In the genomic region with DNA sequence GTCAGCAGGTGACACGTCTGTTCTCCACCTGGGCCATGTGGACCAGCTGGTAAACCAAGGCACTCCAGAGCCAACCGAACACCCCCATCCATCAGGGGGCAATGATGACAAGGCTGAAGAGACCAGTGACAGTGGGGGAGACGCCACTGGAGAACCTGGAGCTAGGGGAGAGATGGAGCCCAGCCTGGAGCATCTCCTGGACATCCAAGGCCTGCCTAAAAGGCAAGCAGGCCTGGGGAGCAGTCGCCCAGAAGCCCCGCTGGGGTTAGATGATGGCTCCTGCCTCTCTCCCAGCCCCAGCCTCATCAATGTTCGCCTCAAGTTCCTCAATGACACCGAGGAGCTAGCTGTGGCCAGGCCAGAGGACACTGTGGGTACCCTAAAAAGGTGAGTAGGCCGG, we compare ENCODE assay signal across 23 mouse cellular contexts. TPM values are rescaled to one million over a fixed set of nuclear protein-coding genes. Genes with fewer than 3 reads are reported as not detected.
A peak's percentile ranks its signal among the peaks of the same experiment; 100 is the strongest.
DNase-seq lines count a peak whose midpoint lies in the region; ATAC-seq and TF ChIP-seq lines count a peak whose summit lies in the region.
"Had no signal": no experiment of that assay in that cellular context is flagged by ENCODE, and none has a peak within 500 bp of the region (broad histone marks: within the 10 kb centered on the region; RNA-seq: fewer than 3 reads in every experiment).

No protein-coding gene starts in this region.

- WGBS in forebrain, embryonic 13.5 days: 91% methylated on average over 8 of the region's 8 CpGs
- 86% methylated on average over 8 of the region's 8 CpGs for WGBS in forebrain, embryonic 16.5 days
- 85% methylated on average over 8 of the region's 8 CpGs for WGBS in intestine, embryonic 16.5 days
- 89% methylated on average over 8 of the region's 8 CpGs for WGBS in intestine, postnatal 0 days
- 86% methylated on average over 8 of the region's 8 CpGs for WGBS in midbrain, embryonic 10.5 days
- WGBS in midbrain, embryonic 11.5 days: 93% methylated on average over 8 of the region's 8 CpGs

- peaks cover 17% of the 10 kb centered on the region for H3K4me1 ChIP-seq in forebrain, embryonic 13.5 days
- peaks cover 13% of the 10 kb centered on the region for H3K4me1 ChIP-seq in forebrain, embryonic 16.5 days (replicated peaks; ENCODE audit: control insufficient read depth, insufficient read depth, low read length)
- H3K4me1 ChIP-seq in intestine, embryonic 16.5 days (ENCODE audit: control insufficient read depth, insufficient read depth, low read length): peaks cover 13% of the 10 kb centered on the region
- peaks cover 5% of the 10 kb centered on the region; the same call in 1 of the 2 replicates for H3K4me1 ChIP-seq in intestine, postnatal 0 days (replicated peaks; ENCODE audit: control insufficient read depth, insufficient read depth, low read length)
- peaks cover 24% of the 10 kb centered on the region for H3K4me1 ChIP-seq in midbrain, embryonic 10.5 days
- H3K4me1 ChIP-seq in midbrain, embryonic 11.5 days (ENCODE audit: control insufficient read depth, insufficient read depth, low read length): peaks cover 4% of the 10 kb centered on the region; the same call in 1 of the 2 replicates

- no peak overlapping the region for H3K4me2 ChIP-seq in forebrain, embryonic 13.5 days
- no peak overlapping the region for H3K4me2 ChIP-seq in forebrain, embryonic 16.5 days (ENCODE audit: low read length)
- no peak overlapping the region for H3K4me2 ChIP-seq in intestine, embryonic 16.5 days (ENCODE audit: low read depth, low read length)
- H3K4me2 ChIP-seq in intestine, postnatal 0 days (replicated peaks; ENCODE audit: low read depth): no peak overlapping the region
- no peak overlapping the region for H3K4me2 ChIP-seq in midbrain, embryonic 11.5 days
- H3K4me2 ChIP-seq: limb, embryonic 15.5 days; lung, embryonic 15.5 days; stomach, embryonic 15.5 days had no signal

- H3K9ac ChIP-seq in forebrain, embryonic 13.5 days: no peak overlapping the region; the same call in 1 of the 2 replicates
- no peak overlapping the region for H3K9ac ChIP-seq in forebrain, embryonic 16.5 days (replicated peaks; ENCODE audit: low read depth, low read length)
- H3K9ac ChIP-seq in intestine, embryonic 16.5 days (ENCODE audit: low read depth, low read length): 0 out of 2 replicates have a peak overlapping the region, but pooled peaks have one; percentile 14
- H3K9ac ChIP-seq in intestine, postnatal 0 days (ENCODE audit: low read depth, low read length): no peak overlapping the region
- no peak overlapping the region for H3K9ac ChIP-seq in midbrain, embryonic 11.5 days (ENCODE audit: low read length)
- H3K9ac ChIP-seq: limb, embryonic 15.5 days; lung, embryonic 15.5 days; stomach, embryonic 15.5 days had no signal

- no peaks in the 10 kb centered on the region for H3K27me3 ChIP-seq in forebrain, embryonic 13.5 days
- no peaks in the 10 kb centered on the region for H3K27me3 ChIP-seq in forebrain, embryonic 16.5 days (replicated peaks; ENCODE audit: control insufficient read depth, insufficient read depth, low read length)
- H3K27me3 ChIP-seq in intestine, embryonic 16.5 days (replicated peaks; ENCODE audit: control insufficient read depth, insufficient read depth, low read length): no peaks in the 10 kb centered on the region
- no peaks in the 10 kb centered on the region for H3K27me3 ChIP-seq in intestine, postnatal 0 days (replicated peaks; ENCODE audit: control insufficient read depth, insufficient read depth, low read length)
- H3K27me3 ChIP-seq in midbrain, embryonic 10.5 days (ENCODE audit: low read depth, poor library complexity, severe bottlenecking): no peaks in the 10 kb centered on the region
- no peaks in the 10 kb centered on the region for H3K27me3 ChIP-seq in midbrain, embryonic 11.5 days (ENCODE audit: control insufficient read depth, insufficient read depth, low read length)
- H3K27me3 ChIP-seq: CH12.LX; limb, embryonic 15.5 days; lung, embryonic 15.5 days; stomach, embryonic 15.5 days had no signal

- ATAC-seq in forebrain, embryonic 13.5 days: no peak
- ATAC-seq in forebrain, embryonic 16.5 days: no peak
- no peak for ATAC-seq in intestine, embryonic 16.5 days
- ATAC-seq in intestine, postnatal 0 days: no peak
- no peak for ATAC-seq in midbrain, embryonic 11.5 days (ENCODE audit: low FRiP score)
- ATAC-seq: activated CD4-positive, CD25-positive, alpha-beta regulatory T cell, adult 4 months had no signal

- peaks cover 51% of the 10 kb centered on the region for H3K36me3 ChIP-seq in forebrain, embryonic 13.5 days (ENCODE audit: poor library complexity, severe bottlenecking)
- H3K36me3 ChIP-seq in forebrain, embryonic 16.5 days (ENCODE audit: control insufficient read depth, insufficient read depth): peaks cover 15% of the 10 kb centered on the region
- H3K36me3 ChIP-seq in intestine, embryonic 16.5 days (ENCODE audit: control insufficient read depth, insufficient read depth, low read length): peaks cover 20% of the 10 kb centered on the region
- peaks cover 42% of the 10 kb centered on the region for H3K36me3 ChIP-seq in intestine, postnatal 0 days (ENCODE audit: control insufficient read depth, insufficient read depth)
- H3K36me3 ChIP-seq in midbrain, embryonic 10.5 days: peaks cover 54% of the 10 kb centered on the region
- peaks cover 20% of the 10 kb centered on the region for H3K36me3 ChIP-seq in midbrain, embryonic 11.5 days (ENCODE audit: control insufficient read depth, insufficient read depth, low read length)

- DNase-seq in midbrain, embryonic 10.5 days (ENCODE audit: low spot score): no peak
- DNase-seq in midbrain, embryonic 11.5 days (ENCODE audit: low spot score, missing footprints): no peak
- DNase-seq in adrenal gland, postnatal 25 days: no peak
- DNase-seq: adrenal gland, postnatal 10 days; B cell, adult 2 months; cerebellum, adult 8-10 months; gastrocnemius, postnatal 25 days; heart, postnatal 4 days; kidney, adult 18-20 months; kidney, postnatal 4 days; lung, postnatal 36 days had no signal

- H3K9me3 ChIP-seq in forebrain, embryonic 13.5 days (replicated peaks): no peaks in the 10 kb centered on the region
- no peaks in the 10 kb centered on the region for H3K9me3 ChIP-seq in forebrain, embryonic 16.5 days (ENCODE audit: control insufficient read depth, low read length)
- H3K9me3 ChIP-seq in intestine, embryonic 16.5 days (ENCODE audit: control insufficient read depth, low read length): no peaks in the 10 kb centered on the region
- H3K9me3 ChIP-seq in intestine, postnatal 0 days (ENCODE audit: control insufficient read depth): no peaks in the 10 kb centered on the region
- no peaks in the 10 kb centered on the region for H3K9me3 ChIP-seq in midbrain, embryonic 10.5 days (replicated peaks)
- no peaks in the 10 kb centered on the region for H3K9me3 ChIP-seq in midbrain, embryonic 11.5 days (ENCODE audit: control insufficient read depth, low read length)
- H3K9me3 ChIP-seq: limb, embryonic 15.5 days; lung, embryonic 15.5 days; stomach, embryonic 15.5 days had no signal

- H3K27ac ChIP-seq in forebrain, embryonic 13.5 days: no peak overlapping the region
- no peak overlapping the region for H3K27ac ChIP-seq in forebrain, embryonic 16.5 days (ENCODE audit: low read length)
- no peak overlapping the region for H3K27ac ChIP-seq in intestine, embryonic 16.5 days (ENCODE audit: low read length)
- no peak overlapping the region for H3K27ac ChIP-seq in intestine, postnatal 0 days (ENCODE audit: low read depth, low read length)
- no peak overlapping the region for H3K27ac ChIP-seq in midbrain, embryonic 10.5 days (replicated peaks)
- H3K27ac ChIP-seq in midbrain, embryonic 11.5 days (ENCODE audit: low read depth, low read length): no peak overlapping the region
- H3K27ac ChIP-seq: limb, embryonic 15.5 days; lung, embryonic 15.5 days; stomach, embryonic 15.5 days had no signal

- no peak for TF ChIP-seq CTCF in intestine, postnatal 0 days (IDR thresholded peaks at IDR 0.05; ENCODE audit: low read depth)

- H3K4me3 ChIP-seq in forebrain, embryonic 13.5 days: 0 out of 2 replicates have a peak overlapping the region, but pooled peaks have one; percentile 3
- no peak overlapping the region for H3K4me3 ChIP-seq in forebrain, embryonic 16.5 days (replicated peaks; ENCODE audit: low read length)
- no peak overlapping the region for H3K4me3 ChIP-seq in intestine, embryonic 16.5 days (ENCODE audit: low read length)
- H3K4me3 ChIP-seq in intestine, postnatal 0 days (ENCODE audit: low read depth, low read length): no peak overlapping the region
- H3K4me3 ChIP-seq in midbrain, embryonic 10.5 days: peak overlapping the region; percentile 9; the same call in 1 of the 2 replicates
- no peak overlapping the region for H3K4me3 ChIP-seq in midbrain, embryonic 11.5 days (ENCODE audit: low read depth, low read length)
- H3K4me3 ChIP-seq: limb, embryonic 15.5 days; lung, embryonic 15.5 days; stomach, embryonic 15.5 days had no signal

RNA-seq across cellular contexts. Expression of a gene that starts 2.8 kb away (rescaled TPM):
- 63.2 and 69.6 TPM in 2 replicates for polyA plus RNA-seq in forebrain, embryonic 13.5 days (2015; fragmentation: Nextera tagmentation; extraction: Ambion mirVana)
- 75.8 and 78.7 TPM in 2 replicates for polyA plus RNA-seq in forebrain, embryonic 16.5 days (2015; fragmentation: Nextera tagmentation; extraction: Ambion mirVana)
- polyA plus RNA-seq in intestine, embryonic 16.5 days (2015; fragmentation: Nextera tagmentation; extraction: Ambion mirVana): 52.0 and 54.3 TPM in 2 replicates
- 43.3 and 44.2 TPM in 2 replicates for polyA plus RNA-seq in intestine, postnatal 0 days (2015; fragmentation: Nextera tagmentation; extraction: Ambion mirVana)
- polyA plus RNA-seq in midbrain, embryonic 10.5 days (2016; fragmentation: Nextera tagmentation; extraction: Ambion mirVana): 51.3 and 60.5 TPM in 2 replicates
- polyA plus RNA-seq in midbrain, embryonic 11.5 days (2014; fragmentation: Nextera tagmentation; extraction: Ambion mirVana): 54.0 and 55.7 TPM in 2 replicates
- total RNA-seq in adrenal gland, postnatal 25 days (2021): 50.6 and 63.0 TPM in 2 replicates

RNA-seq across cellular contexts. Expression of a gene that starts 8.9 kb away (rescaled TPM):
- 21.8 and 22.7 TPM in 2 replicates for polyA plus RNA-seq in forebrain, embryonic 13.5 days (2015; fragmentation: Nextera tagmentation; extraction: Ambion mirVana)
- 28.5 and 29.5 TPM in 2 replicates for polyA plus RNA-seq in forebrain, embryonic 16.5 days (2015; fragmentation: Nextera tagmentation; extraction: Ambion mirVana)
- polyA plus RNA-seq in intestine, embryonic 16.5 days (2015; fragmentation: Nextera tagmentation; extraction: Ambion mirVana): 8.8 and 9.0 TPM in 2 replicates
- polyA plus RNA-seq in intestine, postnatal 0 days (2015; fragmentation: Nextera tagmentation; extraction: Ambion mirVana): 8.6 and 10.5 TPM in 2 replicates
- polyA plus RNA-seq in midbrain, embryonic 10.5 days (2016; fragmentation: Nextera tagmentation; extraction: Ambion mirVana): 13.9 and 16.5 TPM in 2 replicates
- 13.3 and 15.2 TPM in 2 replicates for polyA plus RNA-seq in midbrain, embryonic 11.5 days (2014; fragmentation: Nextera tagmentation; extraction: Ambion mirVana)
- total RNA-seq in adrenal gland, postnatal 25 days (2021): 53.6 and 62.4 TPM in 2 replicates

RNA-seq across cellular contexts. Expression of a gene that starts 18.9 kb away (rescaled TPM):
- polyA plus RNA-seq in forebrain, embryonic 13.5 days (2015; fragmentation: Nextera tagmentation; extraction: Ambion mirVana): not detected in 2 replicates
- not detected in 2 replicates for polyA plus RNA-seq in forebrain, embryonic 16.5 days (2015; fragmentation: Nextera tagmentation; extraction: Ambion mirVana)
- 0.05 TPM in 2 replicates for polyA plus RNA-seq in intestine, embryonic 16.5 days (2015; fragmentation: Nextera tagmentation; extraction: Ambion mirVana)
- 0.05 and 0.09 TPM in 2 replicates for polyA plus RNA-seq in intestine, postnatal 0 days (2015; fragmentation: Nextera tagmentation; extraction: Ambion mirVana)
- 0.05 TPM in 1 of 2 replicates, not detected in the other for polyA plus RNA-seq in midbrain, embryonic 10.5 days (2016; fragmentation: Nextera tagmentation; extraction: Ambion mirVana)
- 0.08 TPM in 1 of 2 replicates, not detected in the other for polyA plus RNA-seq in midbrain, embryonic 11.5 days (2014; fragmentation: Nextera tagmentation; extraction: Ambion mirVana)
- total RNA-seq in adrenal gland, postnatal 25 days (2021): 0.36 TPM in 1 of 2 replicates, not detected in the other
- total RNA-seq: CH12.LX; monocyte, adult 5-6 weeks; neutrophil, adult 5-6 weeks had no signal
- polyA plus RNA-seq: activated CD4-positive, CD25-positive, alpha-beta regulatory T cell, adult 4 months; kidney, embryonic 16.5 days; stomach, embryonic 15.5 days had no signal

RNA-seq across cellular contexts. Expression of a gene that starts 32.1 kb away (rescaled TPM):
- 96.1 and 98.8 TPM in 2 replicates for polyA plus RNA-seq in forebrain, embryonic 13.5 days (2015; fragmentation: Nextera tagmentation; extraction: Ambion mirVana)
- polyA plus RNA-seq in forebrain, embryonic 16.5 days (2015; fragmentation: Nextera tagmentation; extraction: Ambion mirVana): 99.1 and 116 TPM in 2 replicates
- 65.5 and 66.0 TPM in 2 replicates for polyA plus RNA-seq in intestine, embryonic 16.5 days (2015; fragmentation: Nextera tagmentation; extraction: Ambion mirVana)
- polyA plus RNA-seq in intestine, postnatal 0 days (2015; fragmentation: Nextera tagmentation; extraction: Ambion mirVana): 39.6 and 41.9 TPM in 2 replicates
- 89.6 and 90.3 TPM in 2 replicates for polyA plus RNA-seq in midbrain, embryonic 10.5 days (2016; fragmentation: Nextera tagmentation; extraction: Ambion mirVana)
- 84.7 and 86.1 TPM in 2 replicates for polyA plus RNA-seq in midbrain, embryonic 11.5 days (2014; fragmentation: Nextera tagmentation; extraction: Ambion mirVana)
- total RNA-seq in adrenal gland, postnatal 25 days (2021): 113 and 116 TPM in 2 replicates

RNA-seq across cellular contexts. Expression of a gene that starts 38.8 kb away (rescaled TPM):
- 11.0 and 13.7 TPM in 2 replicates for polyA plus RNA-seq in forebrain, embryonic 13.5 days (2015; fragmentation: Nextera tagmentation; extraction: Ambion mirVana)
- 5.4 and 5.5 TPM in 2 replicates for polyA plus RNA-seq in forebrain, embryonic 16.5 days (2015; fragmentation: Nextera tagmentation; extraction: Ambion mirVana)
- polyA plus RNA-seq in intestine, embryonic 16.5 days (2015; fragmentation: Nextera tagmentation; extraction: Ambion mirVana): 12.4 and 15.9 TPM in 2 replicates
- polyA plus RNA-seq in intestine, postnatal 0 days (2015; fragmentation: Nextera tagmentation; extraction: Ambion mirVana): 2.7 and 3.4 TPM in 2 replicates
- 25.8 and 27.3 TPM in 2 replicates for polyA plus RNA-seq in midbrain, embryonic 10.5 days (2016; fragmentation: Nextera tagmentation; extraction: Ambion mirVana)
- polyA plus RNA-seq in midbrain, embryonic 11.5 days (2014; fragmentation: Nextera tagmentation; extraction: Ambion mirVana): 17.4 and 18.4 TPM in 2 replicates
- total RNA-seq in adrenal gland, postnatal 25 days (2021): 1.3 and 1.5 TPM in 2 replicates
- total RNA-seq: gastrocnemius, postnatal 25 days; monocyte, adult 5-6 weeks; neutrophil, adult 5-6 weeks had no signal

Comparison
In these comparisons a context has a peak if more than half of its experiments do, and no peak if none do; other contexts are left out.
1. H3K4me3 ChIP-seq: peak in forebrain, embryonic 13.5 days (single experiment) and midbrain, embryonic 10.5 days (single experiment); none in forebrain, embryonic 16.5 days (single experiment), intestine, embryonic 16.5 days (single experiment), intestine, postnatal 0 days (single experiment) and midbrain, embryonic 11.5 days (single experiment).